Mouse (Mus musculus) adrenal gland (tissue): ENCODE data around the gene Pet100.

Experiments
- intact Hi-C: fragments of 180-260 bp; cut with DNase I; formaldehyde crosslinking; loops from one replicate; pipeline ENCODE4 v1.15.1; 2025

The Pet100 gene

DNA sequence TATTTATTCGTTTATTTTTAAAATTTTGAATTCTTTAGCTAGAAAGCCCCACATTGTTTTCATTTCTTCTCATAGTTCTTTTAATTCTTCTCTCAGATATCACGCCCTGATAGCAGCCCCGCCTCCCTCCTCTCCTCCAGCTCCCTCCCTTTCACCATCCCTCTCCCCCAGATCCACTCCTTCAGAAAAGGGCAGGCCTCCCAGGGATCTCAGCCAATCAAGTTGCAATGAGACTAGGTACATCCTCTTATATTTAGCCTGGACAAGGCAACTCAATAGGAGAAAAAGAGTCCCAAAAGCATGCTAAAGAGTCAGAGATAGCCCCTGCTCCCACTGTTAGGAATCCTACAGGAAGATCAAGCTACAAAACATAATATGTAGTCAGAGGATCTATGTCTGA, 53.3 kb downstream of the Pet100 start:
- intact Hi-C loops = loop anchor here (5.0 to 10.0 kb wide), 2 partner anchors 47 to 510 kb away; partner anchors contain the start of gene Pcp2
